In the genomic region with DNA sequence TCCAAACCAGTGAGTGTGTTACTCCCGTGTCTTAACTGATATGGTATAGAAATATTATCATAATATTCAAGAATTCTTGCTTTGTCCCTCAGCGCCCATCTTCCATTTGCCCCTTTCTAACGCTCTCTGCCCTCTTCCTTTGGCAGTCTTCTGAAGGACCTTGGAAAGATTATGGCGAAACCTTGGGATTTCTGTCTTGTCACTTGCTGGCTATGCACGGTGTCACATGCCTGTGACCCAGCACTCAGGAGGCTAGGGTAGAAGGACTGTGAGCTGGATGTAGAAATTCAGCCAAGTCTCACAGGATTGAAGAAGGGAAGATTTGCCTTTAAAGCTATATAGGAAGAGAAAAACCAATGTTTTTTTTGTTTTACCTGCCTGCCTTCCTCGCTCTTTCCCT, we compare ENCODE assay signal across 22 mouse cellular contexts.
DNase-seq lines count a peak whose midpoint lies in the region; ATAC-seq and TF ChIP-seq lines count a peak whose summit lies in the region.
"Had no signal": no experiment of that assay in that cellular context is flagged by ENCODE, and none has a peak within 500 bp of the region (broad histone marks: within the 10 kb centered on the region; RNA-seq: fewer than 3 reads in every experiment).

No protein-coding gene starts in this region.

- peaks cover 18% of the 10 kb centered on the region for H3K4me1 ChIP-seq in heart, embryonic 15.5 days (replicated peaks)
- peaks cover 28% of the 10 kb centered on the region for H3K4me1 ChIP-seq in bone marrow macrophage, adult 2 months (ENCODE audit: control insufficient read depth, insufficient read depth, low read length)
- no peaks in the 10 kb centered on the region for H3K4me1 ChIP-seq in cerebellum, adult 2 months (ENCODE audit: control insufficient read depth, insufficient read depth, low read length)
- H3K4me1 ChIP-seq: embryonic facial prominence, embryonic 12.5 days; forebrain, embryonic 12.5 days; limb, embryonic 13.5 days; midbrain, embryonic 13.5 days; neural tube, embryonic 12.5 days had no signal

- ATAC-seq in heart, embryonic 15.5 days (replicated peaks; ENCODE audit: insufficient number of reproducible peaks, insufficient read depth, low FRiP score, low read depth), result no peak
- ATAC-seq: liver, embryonic 12.5 days; midbrain, embryonic 13.5 days had no signal

- no peak for TF ChIP-seq CTCF in bone marrow macrophage, adult 2 months (IDR thresholded peaks at IDR 0.05; ENCODE audit: low read depth, low read length)
- no peak for TF ChIP-seq CTCF in cerebellum, adult 2 months (IDR thresholded peaks at IDR 0.05; ENCODE audit: borderline replicate concordance, insufficient read depth, low read depth, low read length)

- peak; percentile 52 for DNase-seq in adrenal gland, adult 8-10 months
- DNase-seq in adrenal gland, postnatal 4 days (ENCODE audit: low spot score in 2 of 2), result no peak
- no peak for DNase-seq in heart, adult 8-10 months (ENCODE audit: low spot score)
- DNase-seq in cerebellum, adult 2 months, result no peak
- DNase-seq in spleen, postnatal 10 days (ENCODE audit: low spot score in 2 of 2), result no peak
- DNase-seq: cerebellum, adult 9-11 months; heart, postnatal 14 days; kidney, adult 18-20 months; layer of hippocampus, adult 9-11 months; lung, adult 18-20 months; lung, postnatal 10 days; right cerebral cortex, postnatal 14 days had no signal

- 89% methylated on average over 6 of the region's 6 CpGs for WGBS in heart, embryonic 15.5 days
- 97% methylated on average over 6 of the region's 6 CpGs for WGBS in cerebellum, adult 2 months

- no peak for TF ChIP-seq POLR2A in bone marrow macrophage, adult 2 months (IDR thresholded peaks at IDR 0.05; ENCODE audit: borderline replicate concordance, low read depth, low read length)
- TF ChIP-seq POLR2A in cerebellum, adult 2 months (IDR thresholded peaks at IDR 0.05; ENCODE audit: borderline replicate concordance, insufficient read depth, low read length), result no peak

- no peaks in the 10 kb centered on the region for H3K27me3 ChIP-seq in heart, embryonic 15.5 days
- H3K27me3 ChIP-seq in cerebellum, adult 2 months (ENCODE audit: control insufficient read depth, insufficient read depth, low read length), result no peaks in the 10 kb centered on the region
- H3K27me3 ChIP-seq: embryonic facial prominence, embryonic 12.5 days; forebrain, embryonic 12.5 days; limb, embryonic 13.5 days; liver, embryonic 12.5 days; midbrain, embryonic 13.5 days; neural tube, embryonic 12.5 days had no signal

- no peaks in the 10 kb centered on the region for H3K9me3 ChIP-seq in heart, embryonic 15.5 days (replicated peaks)
- H3K9me3 ChIP-seq: embryonic facial prominence, embryonic 12.5 days; forebrain, embryonic 12.5 days; limb, embryonic 13.5 days; liver, embryonic 12.5 days; midbrain, embryonic 13.5 days; neural tube, embryonic 12.5 days had no signal

- H3K4me3 ChIP-seq in heart, embryonic 15.5 days, result no peak overlapping the region
- H3K4me3 ChIP-seq in bone marrow macrophage, adult 2 months (ENCODE audit: insufficient read depth, low read length), result no peak overlapping the region
- no peak overlapping the region for H3K4me3 ChIP-seq in cerebellum, adult 2 months (replicated peaks; ENCODE audit: insufficient read depth, low read depth, low read length)
- H3K4me3 ChIP-seq: embryonic facial prominence, embryonic 12.5 days; erythroblast, embryonic 14.5 days; forebrain, embryonic 12.5 days; limb, embryonic 13.5 days; liver, embryonic 12.5 days; midbrain, embryonic 13.5 days; neural tube, embryonic 12.5 days had no signal

- no peak overlapping the region for H3K4me2 ChIP-seq in heart, embryonic 15.5 days
- H3K4me2 ChIP-seq: embryonic facial prominence, embryonic 12.5 days; forebrain, embryonic 12.5 days; hindbrain, embryonic 14.5 days; limb, embryonic 13.5 days; liver, embryonic 12.5 days; midbrain, embryonic 13.5 days; neural tube, embryonic 12.5 days had no signal

- H3K36me3 ChIP-seq in heart, embryonic 15.5 days, result peaks cover 24% of the 10 kb centered on the region
- H3K36me3 ChIP-seq: midbrain, embryonic 13.5 days; neural tube, embryonic 12.5 days had no signal

- H3K9ac ChIP-seq in heart, embryonic 15.5 days, result no peak overlapping the region
- H3K9ac ChIP-seq: embryonic facial prominence, embryonic 12.5 days; forebrain, embryonic 12.5 days; hindbrain, embryonic 14.5 days; limb, embryonic 13.5 days; liver, embryonic 12.5 days; midbrain, embryonic 13.5 days; neural tube, embryonic 12.5 days had no signal

- 0 out of 2 replicates have a peak overlapping the region, but pooled peaks have one; percentile 28 for H3K27ac ChIP-seq in heart, embryonic 15.5 days
- H3K27ac ChIP-seq in bone marrow macrophage, adult 2 months (ENCODE audit: insufficient read depth, low read depth, low read length), result peak overlapping the region; percentile 73
- no peak overlapping the region for H3K27ac ChIP-seq in cerebellum, adult 2 months (ENCODE audit: insufficient read depth, low read length)
- H3K27ac ChIP-seq: embryonic facial prominence, embryonic 12.5 days; forebrain, embryonic 12.5 days; hindbrain, embryonic 14.5 days; limb, embryonic 13.5 days; liver, embryonic 12.5 days; midbrain, embryonic 13.5 days; neural tube, embryonic 12.5 days had no signal
